Mouse (Mus musculus) v-Abl transformed pro-B cells (cell line): ENCODE data around the gene Prkg1.

Experiments used
- in situ Hi-C, 2 experiments: fragments of 400-800 bp; cut with MboI; formaldehyde crosslinking; loops; one replicate each; pipeline ENCODE4 v1.15.1; 2025; ENCODE audit not compliant: unreplicated experiment in 2 of 2

Gene Prkg1

DNA sequence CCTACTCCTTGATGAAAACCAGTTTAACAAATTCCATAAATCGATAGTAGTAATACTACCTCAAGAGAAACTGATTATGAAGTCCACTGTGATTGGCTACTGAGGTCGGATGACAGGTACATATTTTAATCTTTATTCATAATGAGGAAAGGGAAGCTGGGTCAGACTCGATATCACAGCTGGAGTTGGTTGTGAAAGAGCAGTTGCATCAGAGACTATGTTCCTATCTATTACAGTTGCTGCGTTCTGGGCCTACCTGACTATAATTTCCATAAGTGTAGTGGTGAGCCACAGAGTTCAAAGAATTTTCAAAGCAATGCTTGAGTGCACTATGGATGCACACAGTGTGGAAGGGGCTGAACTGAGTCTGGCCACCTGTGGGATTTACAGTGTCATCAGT lies 114.4 kb downstream of the Prkg1 start:
- in situ Hi-C loops, result no loop called here

GRCm38 (mm10) chr19:31647492-31647891 lies 117.3 kb downstream of the Prkg1 start:
- in situ Hi-C loops, result no loop called here

- in situ Hi-C loops, result no loop called here
Observed at GRCm38 (mm10) chr19:31630899-31631869, 133.6 kb downstream of the Prkg1 start.

DNA sequence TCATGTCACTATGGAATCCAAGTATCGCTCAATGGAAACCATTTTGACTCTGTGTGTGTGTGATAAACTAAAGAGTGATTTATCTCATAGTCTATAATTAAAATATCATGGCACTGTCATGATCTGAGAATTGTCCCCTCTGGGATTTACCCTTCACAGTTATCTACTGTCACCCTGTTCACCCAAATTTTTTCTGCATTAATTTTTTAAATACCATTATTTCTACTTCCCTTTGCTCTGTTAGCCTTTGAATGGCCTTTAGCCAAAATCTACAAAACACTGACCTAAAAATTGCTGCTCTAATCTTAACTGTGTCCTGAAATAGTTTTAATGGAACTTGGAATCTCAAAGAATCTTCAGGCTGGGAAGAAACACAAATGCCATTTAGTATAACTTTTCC lies 143.1 kb downstream of the Prkg1 start:
- in situ Hi-C loops, result no loop called here

DNA sequence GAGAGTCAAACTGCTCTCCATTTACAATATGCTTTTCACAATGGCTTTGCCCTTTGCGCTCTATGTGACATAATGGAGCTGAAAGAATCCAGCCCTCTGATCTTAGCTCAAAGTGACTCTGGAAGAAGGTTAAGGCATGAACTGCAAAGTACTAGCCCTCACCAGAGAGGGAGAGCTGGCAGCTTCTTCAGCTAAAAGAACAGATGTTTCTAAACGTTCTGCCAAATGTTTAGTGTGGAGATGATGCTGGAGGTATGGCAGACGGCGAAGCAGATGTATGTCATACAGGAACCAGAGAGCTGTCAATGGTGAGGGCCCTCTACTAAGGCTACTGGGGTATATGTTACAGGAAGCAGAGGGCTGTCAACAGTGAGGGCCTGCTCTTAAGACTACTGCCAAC lies 148.0 kb downstream of the Prkg1 start:
- in situ Hi-C loops, result no loop called here

DNA sequence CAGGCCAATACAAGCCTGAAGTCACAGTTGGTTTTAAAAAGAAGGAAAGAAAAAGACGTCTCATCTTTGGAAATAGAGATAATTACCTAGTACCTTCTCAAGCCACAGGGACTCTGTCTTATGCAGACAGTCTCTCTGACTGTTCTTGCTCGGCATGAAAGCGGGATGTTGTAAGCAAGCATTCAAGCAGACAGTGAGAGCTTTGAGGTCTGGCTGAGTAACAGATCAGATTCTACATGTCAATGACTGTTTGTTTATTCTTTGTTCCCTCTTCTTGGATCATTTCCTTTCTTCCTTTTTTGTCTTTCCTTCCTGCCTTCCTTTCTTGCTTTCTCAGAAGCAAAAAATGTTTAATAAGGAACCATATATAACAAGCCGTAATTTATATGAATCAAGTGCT lies 148.7 kb downstream of the Prkg1 start:
- in situ Hi-C loops, result no loop called here

DNA sequence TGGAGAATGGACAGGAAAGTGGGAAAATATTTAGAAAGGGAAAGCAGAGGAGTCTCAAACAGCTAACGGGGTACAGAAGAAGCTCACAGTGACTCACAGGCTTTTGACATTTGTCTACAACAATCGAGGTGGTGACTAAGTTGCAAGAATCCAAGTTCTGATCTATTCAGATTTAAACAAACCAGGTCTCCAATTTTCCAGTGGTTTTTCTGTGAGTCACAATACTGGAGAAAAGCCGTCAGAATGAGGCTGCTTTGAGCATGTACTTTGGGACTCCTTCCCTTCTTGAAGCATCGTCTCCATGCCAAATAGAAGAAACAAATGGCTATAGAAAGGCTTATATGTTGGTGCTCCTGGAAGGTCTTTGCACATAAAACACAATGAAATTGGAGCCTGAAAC lies 151.7 kb downstream of the Prkg1 start:
- in situ Hi-C loops, result no loop called here

- in situ Hi-C loops, result no loop called here
Observed at GRCm38 (mm10) chr19:31602578-31602977, 162.3 kb downstream of the Prkg1 start.

DNA sequence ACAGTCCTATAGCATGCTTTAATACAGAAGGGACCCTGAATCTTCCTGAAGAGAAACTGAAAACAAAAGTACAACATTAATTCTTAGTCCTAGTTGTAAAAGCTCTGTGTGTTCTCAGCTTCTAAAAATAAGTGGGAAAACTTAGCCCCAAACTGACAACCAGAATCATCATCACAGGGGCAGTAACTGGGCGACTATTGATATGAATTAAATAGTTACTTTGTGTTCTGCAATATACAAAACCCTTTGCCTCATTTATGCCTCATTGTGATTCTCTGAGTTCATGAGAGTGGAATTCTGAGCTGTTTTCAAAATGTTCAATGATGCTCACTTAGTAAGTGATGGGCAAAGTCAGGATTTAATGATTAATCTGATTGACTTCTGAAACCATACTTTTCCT lies 170.8 kb downstream of the Prkg1 start:
- in situ Hi-C loops, result no loop called here

GRCm38 (mm10) chr19:31590701-31591100 lies 174.1 kb downstream of the Prkg1 start:
- in situ Hi-C loops, result no loop called here

DNA sequence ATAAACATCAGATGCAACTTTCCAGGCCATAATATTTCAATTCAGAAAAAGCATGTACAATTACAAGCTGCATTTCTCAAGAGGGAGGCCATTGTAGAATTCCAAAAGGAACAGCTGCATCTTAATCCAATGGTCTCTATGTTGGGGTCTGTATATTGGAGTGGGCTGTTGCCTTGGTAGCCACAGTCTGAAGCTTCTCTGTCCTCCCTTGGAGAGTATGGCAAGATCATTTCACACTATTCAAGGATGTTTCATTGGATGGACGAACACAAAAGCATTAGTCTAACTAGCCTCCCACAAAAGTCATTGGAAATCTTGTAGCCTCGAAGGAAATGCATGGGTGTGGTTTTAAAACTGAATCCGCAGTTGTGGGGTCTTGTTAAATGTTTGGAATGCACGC lies 187.7 kb downstream of the Prkg1 start:
- in situ Hi-C loops, result no loop called here

GRCm38 (mm10) chr19:31564329-31564728 lies 200.5 kb downstream of the Prkg1 start:
- in situ Hi-C loops, result no loop called here

DNA sequence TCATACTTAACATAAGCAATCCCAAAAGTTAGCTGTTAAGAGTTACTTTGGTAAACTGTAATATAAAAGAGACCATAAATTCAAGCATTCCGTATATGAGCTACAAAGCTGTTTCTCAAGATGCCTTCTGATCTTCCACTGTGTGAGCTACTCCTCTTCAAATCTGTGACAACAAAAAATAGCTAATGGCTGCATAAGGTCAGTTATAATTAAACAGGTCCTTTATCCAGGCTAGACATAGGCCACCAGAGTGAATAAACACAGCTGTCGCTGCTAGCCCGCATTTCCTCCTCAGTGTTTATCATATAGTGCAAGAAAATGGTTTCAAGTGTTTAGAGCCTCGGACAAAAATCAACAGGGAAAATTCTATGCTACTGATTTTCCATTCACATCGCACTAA lies 218.8 kb downstream of the Prkg1 start:
- in situ Hi-C loops, result no loop called here

- in situ Hi-C loops, result no loop called here
Observed at GRCm38 (mm10) chr19:31531249-31531740, 233.5 kb downstream of the Prkg1 start.

DNA sequence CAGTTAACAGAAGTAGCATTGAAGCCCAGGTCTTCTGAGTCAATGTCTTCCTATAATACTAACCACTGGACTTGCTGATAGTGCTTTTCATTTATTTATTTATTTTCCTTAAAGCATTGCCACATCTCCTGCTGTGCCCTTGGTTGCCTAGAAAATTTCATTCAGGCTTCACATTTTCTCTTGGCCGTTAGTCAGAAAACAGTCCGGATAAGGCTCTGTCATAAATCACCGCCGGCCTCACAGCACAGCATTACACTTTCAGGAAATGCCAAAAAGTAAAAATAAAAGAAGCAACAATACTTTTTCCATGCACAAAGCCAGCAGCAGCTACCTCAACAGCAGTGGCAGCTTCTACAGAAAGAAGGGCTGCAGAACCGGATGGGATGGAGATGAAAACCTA lies 234.2 kb downstream of the Prkg1 start:
- in situ Hi-C loops, result no loop called here

- in situ Hi-C loops, result no loop called here
Observed at GRCm38 (mm10) chr19:31529890-31530289, 234.9 kb downstream of the Prkg1 start.

- in situ Hi-C loops, result no loop called here
Observed at GRCm38 (mm10) chr19:31514490-31514889, 250.3 kb downstream of the Prkg1 start.

DNA sequence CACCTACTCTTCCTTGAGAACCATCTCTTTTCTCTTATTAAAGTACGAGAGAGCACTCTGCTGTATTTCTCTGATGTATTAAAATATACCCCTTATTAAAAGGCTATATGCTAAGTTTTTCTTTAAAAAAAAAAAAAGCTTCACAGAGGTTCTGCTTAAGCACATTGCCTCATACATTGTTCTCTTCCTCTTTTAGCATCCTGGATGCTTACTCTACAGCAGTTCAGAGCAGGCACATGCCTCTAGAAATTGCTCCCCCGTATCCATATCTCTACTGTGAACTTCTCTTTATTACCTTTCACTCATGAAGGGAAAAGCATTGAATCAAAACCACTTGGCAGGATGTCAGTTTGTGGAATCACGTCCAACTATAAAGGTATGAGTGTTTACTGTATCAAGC lies 257.0 kb downstream of the Prkg1 start:
- in situ Hi-C loops, result no loop called here

DNA sequence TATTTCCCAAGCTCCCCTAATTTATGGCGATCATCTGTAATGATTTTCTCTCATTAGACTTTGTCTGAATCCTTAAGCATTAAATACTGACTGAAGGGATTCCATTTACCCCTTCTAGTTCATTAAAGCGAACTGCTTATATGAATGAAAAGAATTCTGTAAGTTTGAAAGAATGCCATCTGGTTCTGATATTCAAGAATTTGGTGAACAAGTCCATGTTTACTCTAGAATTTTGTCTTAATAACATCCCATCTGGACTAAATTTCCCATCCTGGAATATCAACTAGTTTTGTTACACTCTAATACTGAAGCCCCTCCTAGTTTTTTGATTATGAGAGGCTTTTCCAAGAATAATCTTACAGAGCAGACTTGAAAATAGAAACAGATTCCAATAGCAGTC lies 258.5 kb downstream of the Prkg1 start:
- in situ Hi-C loops, result no loop called here

- in situ Hi-C loops, result no loop called here
Observed at GRCm38 (mm10) chr19:31505041-31505440, 259.8 kb downstream of the Prkg1 start.

- in situ Hi-C loops, result no loop called here
Observed at GRCm38 (mm10) chr19:31497386-31497785, 267.4 kb downstream of the Prkg1 start.

DNA sequence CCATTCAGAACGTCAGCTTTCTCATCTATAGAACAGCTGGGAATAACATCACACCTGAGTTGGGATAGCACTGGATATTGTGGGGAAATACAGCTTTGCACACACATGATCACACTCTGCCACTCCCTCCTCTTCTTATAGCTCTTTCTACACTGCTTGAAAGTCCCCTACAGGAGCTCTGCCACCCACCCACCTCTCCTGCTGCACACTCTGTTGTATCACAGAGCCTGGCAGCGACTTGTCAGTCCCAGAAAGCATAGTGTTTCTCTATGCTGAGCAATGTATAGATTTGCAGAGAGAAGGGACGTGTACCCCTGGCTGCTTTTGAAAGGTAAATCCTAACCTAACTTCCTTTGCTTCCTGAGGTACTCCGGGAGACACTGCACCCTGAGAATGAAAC lies 275.2 kb downstream of the Prkg1 start:
- in situ Hi-C loops, result no loop called here
